Mouse (Mus musculus) hindbrain, postnatal 0 days (tissue): ENCODE results near the gene Eif2b1. TPM values are rescaled to one million over a fixed set of nuclear protein-coding genes. Genes with fewer than 3 reads are reported as not detected.

Source experiments
- ATAC-seq: fragments of 200-750 bp; cut with Nextera tagmentation; 2 replicates; pipeline ENCODE4 v1.8.0; 2017; ENCODE audit warnings: mild to moderate bottlenecking, moderate TSS enrichment, moderate library complexity
- DNase-seq: peaks from one replicate; pipeline ENCODE4 v3.0.0-alpha.2; 2015; ENCODE audit warnings: low spot score
- H3K27ac ChIP-seq: fragments of 300-500 bp; sonication (generic); 2 replicates; pipeline ENCODE4 v1.5.1; 2014; ENCODE audit warnings: mild to moderate bottlenecking
- H3K27me3 ChIP-seq: fragments of 300-500 bp; sonication (generic); 2 replicates; pipeline ENCODE4 v1.6.1; 2014; ENCODE audit warnings: low read length, mixed read lengths; ENCODE audit not compliant: insufficient read depth
- H3K36me3 ChIP-seq: fragments of 300-500 bp; sonication (generic); 2 replicates; pipeline ENCODE4 v1.6.1; 2014; ENCODE audit warnings: low read length, mixed read lengths; ENCODE audit not compliant: insufficient read depth
- H3K4me1 ChIP-seq: fragments of 300-500 bp; sonication (generic); 2 replicates; pipeline ENCODE4 v1.6.1; 2014; ENCODE audit warnings: antibody characterized with exemption, low read length, mixed read lengths; ENCODE audit not compliant: insufficient read depth
- H3K4me2 ChIP-seq: fragments of 300-500 bp; sonication (generic); 2 replicates; pipeline ENCODE4 v1.6.1; 2014; ENCODE audit warnings: low read depth, mild to moderate bottlenecking, low read length, moderate library complexity, mixed read lengths
- H3K4me3 ChIP-seq: fragments of 300-500 bp; sonication (generic); 2 replicates; pipeline ENCODE4 v1.5.1; 2014; ENCODE audit warnings: low read length
- H3K9ac ChIP-seq: fragments of 300-500 bp; sonication (generic); replicated peaks from 2 replicates; pipeline ENCODE4 v1.6.1; 2014; ENCODE audit warnings: mild to moderate bottlenecking, low read length, moderate library complexity, mixed read lengths
- H3K9me3 ChIP-seq: fragments of 300-500 bp; sonication (generic); 2 replicates; pipeline ENCODE4 v1.6.1; 2016; ENCODE audit warnings: low read length, mixed read lengths
- CTCF ChIP-seq: IDR thresholded peaks from 2 replicates; pipeline ENCODE4 v1.5.1; 2016; ENCODE audit warnings: antibody characterized with exemption, control low read depth, low read depth
- WGBS: fragments of 180-500 bp; shearing (Covaris S2); extraction: QIAGEN DNeasy Blood & Tissue Kit; methylation state at CpG from one replicate; pipeline ENCODE4 v1.1.7; 2014; 5-methylcytosine and 5-hydroxymethylcytosine counted together
- polyA plus RNA-seq: library from polyadenylated mRNA; unstranded; fragments of >200 nt; fragmentation: Nextera tagmentation; extraction: Ambion mirVana; gene quantifications from 2 replicates; pipeline ENCODE4 v1.2.1, GENCODE M21; 2015
- total RNA-seq: library from RNA; depleted of rRNA; stranded (reverse); fragments of >200 nt; gene quantifications from 2 replicates; pipeline ENCODE4 v1.2.3, GENCODE M21; 2014

Gene Eif2b1
- total and polyA plus RNA-seq, 2 experiments from 2014 or later = 31.7 to 56.8 TPM

DNA sequence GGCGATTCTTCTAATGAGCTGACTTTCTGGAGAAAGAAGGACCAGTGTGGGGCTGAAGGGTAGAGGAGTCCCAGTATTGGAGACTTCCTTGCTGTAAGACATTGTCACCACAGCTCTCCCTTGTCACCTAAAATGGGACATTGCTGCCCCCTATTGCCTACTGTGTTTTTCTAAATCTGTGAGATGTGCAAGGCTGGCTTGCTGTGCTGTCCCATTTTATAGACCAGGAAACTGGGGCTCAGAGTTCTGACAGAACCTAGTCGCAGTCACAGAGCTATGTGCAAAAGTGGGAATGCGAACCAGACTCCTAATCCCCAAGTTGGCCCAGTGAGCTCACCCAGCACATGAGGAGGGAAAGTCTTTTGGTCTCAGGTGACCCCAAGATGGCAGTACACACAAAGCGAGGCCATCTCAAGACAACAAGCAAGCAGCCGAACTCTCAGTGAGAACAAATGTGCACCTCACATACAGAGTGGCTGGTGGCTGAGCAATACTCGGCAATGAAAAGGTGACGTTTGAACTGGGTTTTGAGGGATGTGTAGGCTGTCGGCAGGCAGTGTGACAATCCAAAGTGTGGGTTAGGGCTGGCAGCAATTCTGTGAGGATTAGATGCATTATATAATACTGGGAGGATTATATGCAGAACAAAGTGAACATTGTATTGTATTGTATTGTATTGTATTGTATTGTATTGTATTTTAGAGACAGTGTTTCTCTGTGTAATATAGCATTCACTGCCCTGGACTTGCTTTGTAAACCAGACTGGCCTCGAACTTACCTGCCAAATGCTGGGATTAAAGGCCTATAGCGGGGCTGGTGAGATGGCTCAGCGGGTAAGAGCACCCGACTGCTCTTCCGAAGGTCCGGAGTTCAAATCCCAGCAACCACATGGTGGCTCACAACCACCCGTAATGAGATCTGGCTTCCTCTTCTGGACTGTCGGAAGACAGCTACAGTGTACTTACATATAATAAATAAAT lies 39.8 kb downstream of the Eif2b1 start:
- ATAC-seq (no peak), DNase-seq (peak; percentile 51)
- H3K27ac ChIP-seq = no peak overlapping the region
- peaks cover 2% of the 10 kb centered on the region; the same call in 1 of the 2 replicates for H3K36me3 ChIP-seq
- WGBS = 76% methylated on average over 15 of the region's 16 CpGs
- no peak overlapping the region for H3K9ac ChIP-seq
- H3K9me3 ChIP-seq = no peaks in the 10 kb centered on the region
- H3K27me3 ChIP-seq = no peaks in the 10 kb centered on the region
- no peaks in the 10 kb centered on the region; the same call in 1 of the 2 replicates for H3K4me1 ChIP-seq
- peak; percentile 50 for TF ChIP-seq CTCF
- no peak overlapping the region for H3K4me3 ChIP-seq
- no peak overlapping the region for H3K4me2 ChIP-seq

DNA sequence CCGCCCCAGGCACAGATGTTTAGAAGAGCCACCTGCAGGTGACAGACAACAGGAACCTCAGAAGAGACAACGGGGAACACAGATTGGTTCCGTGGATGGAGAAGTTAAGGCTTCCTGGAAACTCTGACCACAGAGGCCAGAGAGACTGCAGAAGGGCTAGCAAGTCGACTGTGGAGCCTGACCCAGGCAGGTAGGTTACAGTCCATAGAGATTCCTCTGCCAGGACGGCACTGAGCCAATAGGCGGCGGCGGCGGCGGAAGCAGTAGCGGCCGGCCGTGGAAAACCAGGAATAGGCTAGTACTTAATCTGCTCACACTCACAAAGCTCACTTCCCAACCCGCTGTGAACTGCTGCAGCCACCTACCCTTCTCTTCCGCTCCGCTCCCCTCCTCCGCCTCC lies 42.2 kb downstream of the Eif2b1 start:
- Histone ChIP-seq H3K4me3 (0 out of 2 replicates have a peak overlapping the region, but pooled peaks have one; percentile 7), H3K27me3 (no peaks in the 10 kb centered on the region), H3K36me3 (no peaks in the 10 kb centered on the region), H3K27ac (no peak overlapping the region), H3K9me3 (no peaks in the 10 kb centered on the region), H3K9ac (peak overlapping the region; percentile 7; the same call in 1 of the 2 replicates), H3K4me1 (peaks cover under 1% of the 10 kb centered on the region; the same call in 1 of the 2 replicates), H3K4me2 (peak overlapping the region; percentile 43)
- DNase-seq (peak; percentile 12), ATAC-seq (no peak)
- TF ChIP-seq CTCF = peak; percentile 13; the same call in 1 of the 2 replicates
- WGBS = 9% methylated on average over 17 of the region's 17 CpGs

DNA sequence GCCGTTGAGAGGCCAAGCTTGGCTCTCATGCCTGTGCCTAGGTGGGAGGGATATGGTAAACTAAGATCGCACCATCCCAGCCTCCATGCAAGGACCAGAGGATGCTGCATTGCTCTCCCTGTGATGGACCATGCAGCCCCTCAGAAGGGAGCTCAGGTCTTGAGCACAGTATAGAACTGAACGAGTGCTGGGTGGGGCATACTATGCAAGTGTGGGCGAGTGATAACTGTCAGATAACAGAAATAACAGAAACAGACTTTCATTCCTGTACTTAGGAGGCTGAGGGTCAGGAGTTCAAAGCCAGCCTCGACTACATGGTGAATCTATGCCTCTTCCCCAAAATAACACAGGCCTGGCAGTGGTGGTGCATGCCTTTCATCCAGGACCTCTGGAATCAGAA lies 43.9 kb downstream of the Eif2b1 start:
- WGBS = 70% methylated on average over 5 of the region's 5 CpGs
- Histone ChIP-seq H3K9me3 (no peaks in the 10 kb centered on the region), H3K36me3 (no peaks in the 10 kb centered on the region), H3K27ac (no peak overlapping the region), H3K4me3 (no peak overlapping the region), H3K27me3 (no peaks in the 10 kb centered on the region), H3K9ac (no peak overlapping the region), H3K4me2 (no peak overlapping the region), H3K4me1 (peaks cover 4% of the 10 kb centered on the region)
- ATAC-seq = no peak
- DNase-seq = no peak
- TF ChIP-seq CTCF = no peak

GRCm38 (mm10) chr5:124532451-124532850 lies 46.5 kb downstream of the Eif2b1 start:
- Histone ChIP-seq H3K9ac (no peak overlapping the region), H3K27me3 (no peaks in the 10 kb centered on the region), H3K27ac (no peak overlapping the region), H3K4me1 (peaks cover 4% of the 10 kb centered on the region), H3K4me2 (no peak overlapping the region), H3K4me3 (no peak overlapping the region), H3K9me3 (no peaks in the 10 kb centered on the region), H3K36me3 (no peaks in the 10 kb centered on the region)
- ATAC-seq (no peak), DNase-seq (no peak)
- WGBS = 43% methylated on average over 7 of the region's 7 CpGs
- no peak for TF ChIP-seq CTCF

DNA sequence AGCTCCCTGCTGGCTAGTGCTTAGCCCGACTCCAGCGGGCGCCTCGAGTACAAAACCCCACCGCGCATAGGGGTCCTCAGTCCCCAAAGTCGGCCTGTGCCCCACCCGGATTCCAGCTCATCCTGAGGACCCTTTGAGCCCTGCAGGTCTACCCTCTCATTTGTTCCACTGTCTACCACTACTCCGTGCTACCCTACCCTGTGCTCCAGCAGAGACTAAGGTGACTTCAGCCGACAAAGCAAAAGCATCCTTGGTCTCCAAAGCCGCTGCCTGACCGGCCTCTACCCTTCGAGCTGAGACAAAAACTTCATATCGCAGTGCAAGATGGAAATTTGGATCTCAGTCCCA lies 47.4 kb downstream of the Eif2b1 start:
- H3K4me2 ChIP-seq = peak overlapping the region; percentile 70
- H3K36me3 ChIP-seq = no peaks in the 10 kb centered on the region
- TF ChIP-seq CTCF = no peak
- H3K9me3 ChIP-seq = no peaks in the 10 kb centered on the region
- 10% methylated on average over 14 of the region's 14 CpGs for WGBS
- peak overlapping the region; percentile 57 for H3K9ac ChIP-seq
- ATAC-seq = no peak
- H3K4me3 ChIP-seq = peak overlapping the region; percentile 68
- peak overlapping the region; percentile 85 for H3K27ac ChIP-seq
- H3K4me1 ChIP-seq = peaks cover 4% of the 10 kb centered on the region
- DNase-seq = no peak
- no peaks in the 10 kb centered on the region for H3K27me3 ChIP-seq

GRCm38 (mm10) chr5:124530655-124531582 lies 48.0 kb downstream of the Eif2b1 start, which contains the start of gene Rilpl1:
Gene Rilpl1 (minus strand): TSS chr5:124531391.
- Histone ChIP-seq H3K9me3 (no peaks in the 10 kb centered on the region), H3K27me3 (no peaks in the 10 kb centered on the region), H3K4me1 (peaks cover 4% of the 10 kb centered on the region), H3K36me3 (no peaks in the 10 kb centered on the region), H3K9ac (peak within 1 kb of the TSS; percentile 57), H3K27ac (peak within 1 kb of the TSS; percentile 85), H3K4me2 (peak within 1 kb of the TSS; percentile 70), H3K4me3 (peak within 1 kb of the TSS; percentile 68)
- TF ChIP-seq CTCF = peak; percentile 23; the same call in 1 of the 2 replicates
- under 1% methylated on average over 72 of the region's 96 CpGs for WGBS
- ATAC-seq = peak; percentile 94
- DNase-seq = peak; percentile 91
